Mouse (Mus musculus): ENCODE measurements around the gene Gm45234. TPM values are rescaled to one million over a fixed set of nuclear protein-coding genes. Genes with fewer than 3 reads are reported as not detected.

The Gm45234 gene
- polyA plus RNA-seq, 1 experiment from 2014 or later = not detected

DNA sequence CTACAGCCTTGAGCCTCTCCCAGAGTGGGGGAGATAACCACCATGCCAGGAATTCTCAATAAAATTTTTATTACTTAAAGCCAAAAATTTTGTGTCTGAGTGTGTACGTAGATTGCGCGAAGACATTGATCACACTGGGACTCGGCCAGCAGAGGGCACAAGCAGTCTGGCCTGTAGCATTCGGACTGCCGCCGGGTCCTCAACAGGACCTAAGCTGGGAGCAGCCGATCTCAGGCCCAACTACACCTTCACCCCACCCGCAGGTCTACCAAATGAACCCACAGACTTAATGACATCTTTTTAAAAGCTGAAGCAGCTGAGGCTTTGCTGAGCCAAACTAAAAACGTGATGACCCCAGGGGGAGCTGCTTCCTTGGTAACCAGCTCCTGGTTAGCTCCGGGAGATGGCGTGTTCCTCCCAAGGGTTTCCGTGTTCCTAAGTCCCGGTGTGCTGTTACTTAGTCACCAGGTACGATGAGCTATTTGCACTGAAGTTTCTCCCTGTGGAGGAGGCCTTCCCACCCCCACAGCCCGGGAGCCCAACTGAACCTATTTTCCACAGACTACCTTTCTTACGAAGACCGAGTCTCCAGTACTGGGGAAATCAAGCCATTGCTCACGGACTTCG is 38.8 kb downstream of the Gm45234 start:
- peaks cover 21% of the 10 kb centered on the region for H3K36me3 ChIP-seq
- WGBS = 49% methylated on average over 20 of the region's 20 CpGs
- no peak for ATAC-seq
- H3K4me1 ChIP-seq (replicated peaks) = peaks cover 18% of the 10 kb centered on the region
- H3K4me3 ChIP-seq (replicated peaks) = peak overlapping the region; percentile 42
- no peaks in the 10 kb centered on the region for H3K27me3 ChIP-seq (replicated peaks)
- H3K27ac ChIP-seq = peak overlapping the region; percentile 79
- peak overlapping the region; percentile 52 for H3K9ac ChIP-seq
- no peaks in the 10 kb centered on the region for H3K9me3 ChIP-seq
- H3K4me2 ChIP-seq (replicated peaks) = peak overlapping the region; percentile 44

DNA sequence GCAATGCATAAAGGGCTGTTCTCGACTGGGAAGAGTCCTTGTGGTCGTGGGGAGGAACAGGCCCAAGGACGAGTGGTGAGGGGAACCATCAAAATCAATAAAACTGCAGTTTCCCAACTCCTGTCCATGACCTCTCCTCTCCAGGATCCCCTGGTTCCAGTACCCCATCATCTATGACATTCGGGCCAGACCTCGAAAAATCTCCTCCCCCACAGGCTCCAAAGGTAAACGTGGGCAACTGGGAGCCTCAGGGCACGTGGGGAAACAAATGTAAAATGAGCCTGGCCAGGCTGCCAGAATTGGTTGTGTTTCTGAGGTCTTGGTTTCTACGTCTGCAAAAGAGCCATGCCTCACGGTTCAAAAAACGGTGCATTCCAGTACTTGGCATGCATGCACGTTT is 42.9 kb downstream of the Gm45234 start:
- no peak for ATAC-seq
- no peaks in the 10 kb centered on the region for H3K27me3 ChIP-seq (replicated peaks)
- peak overlapping the region; percentile 86 for H3K27ac ChIP-seq
- peak overlapping the region; percentile 95 for H3K9ac ChIP-seq
- H3K4me3 ChIP-seq (replicated peaks) = peak overlapping the region; percentile 96
- WGBS = 7% methylated on average over 11 of the region's 11 CpGs
- H3K4me2 ChIP-seq (replicated peaks) = peak overlapping the region; percentile 86
- peaks cover 21% of the 10 kb centered on the region for H3K36me3 ChIP-seq
- peaks cover 32% of the 10 kb centered on the region for H3K4me1 ChIP-seq (replicated peaks)
- no peaks in the 10 kb centered on the region for H3K9me3 ChIP-seq

DNA sequence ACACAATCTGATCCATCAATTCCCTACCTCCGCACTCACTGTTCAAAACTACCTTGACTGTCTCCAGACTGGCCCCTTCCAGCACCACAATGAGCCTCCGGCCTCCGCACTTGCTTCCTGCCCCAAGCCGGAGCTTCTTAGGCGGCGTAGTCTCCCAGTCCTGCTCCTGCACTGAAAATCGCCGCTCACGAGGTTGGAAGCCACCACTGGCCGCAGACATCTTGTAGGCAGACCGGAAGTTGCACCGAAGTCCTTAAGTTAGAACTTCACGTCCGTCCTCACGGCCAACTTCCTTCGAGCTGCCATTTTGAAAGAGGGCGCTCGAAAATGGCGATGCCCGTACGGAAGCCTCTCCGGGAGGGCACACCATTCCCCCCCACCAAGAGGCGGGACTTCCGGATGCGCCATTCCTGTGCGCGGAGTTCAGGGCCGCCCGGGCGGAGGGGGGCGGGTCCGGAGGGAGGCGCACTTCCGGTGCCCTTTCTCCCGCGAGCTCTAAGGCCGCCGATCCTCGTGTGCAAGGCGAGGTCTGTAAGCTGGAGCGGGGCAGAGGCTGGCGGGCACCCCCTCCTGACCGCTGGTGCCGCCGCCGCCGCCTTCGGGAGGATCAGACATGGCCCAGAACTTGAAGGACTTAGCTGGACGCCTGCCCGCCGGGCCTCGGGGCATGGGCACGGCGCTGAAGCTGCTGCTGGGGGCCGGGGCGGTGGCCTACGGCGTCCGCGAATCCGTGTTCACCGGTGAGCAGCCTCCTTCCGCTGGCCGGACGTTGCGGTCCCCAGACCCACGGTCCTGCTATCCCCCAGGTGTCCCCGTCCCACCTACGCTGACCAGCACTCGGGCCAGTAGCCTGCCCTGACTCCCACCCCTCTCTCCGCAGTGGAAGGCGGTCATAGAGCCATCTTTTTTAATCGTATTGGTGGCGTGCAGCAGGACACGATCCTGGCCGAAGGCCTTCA is 43.7 kb downstream of the Gm45234 start, which contains the start of the genes Emg1 and Phb2:
Gene Emg1, minus strand, starts transcription at position 355 of the 959 bp plus-strand sequence.
Gene Phb2, plus strand, starts transcription at position 513 of the 959 bp plus-strand sequence.
- Histone ChIP-seq H3K4me2 (replicated peaks) (peak within 1 kb of the TSS; percentile 86), H3K27me3 (replicated peaks) (no peaks in the 10 kb centered on the region), H3K4me1 (replicated peaks) (peaks cover 32% of the 10 kb centered on the region), H3K9me3 (no peaks in the 10 kb centered on the region), H3K9ac (peak within 1 kb of the TSS; percentile 95), H3K36me3 (peaks cover 21% of the 10 kb centered on the region), H3K4me3 (replicated peaks) (peak within 1 kb of the TSS; percentile 96), H3K27ac (peak within 1 kb of the TSS; percentile 88)
- peak; percentile 96 for ATAC-seq
- under 1% methylated on average over 76 of the region's 76 CpGs for WGBS

DNA sequence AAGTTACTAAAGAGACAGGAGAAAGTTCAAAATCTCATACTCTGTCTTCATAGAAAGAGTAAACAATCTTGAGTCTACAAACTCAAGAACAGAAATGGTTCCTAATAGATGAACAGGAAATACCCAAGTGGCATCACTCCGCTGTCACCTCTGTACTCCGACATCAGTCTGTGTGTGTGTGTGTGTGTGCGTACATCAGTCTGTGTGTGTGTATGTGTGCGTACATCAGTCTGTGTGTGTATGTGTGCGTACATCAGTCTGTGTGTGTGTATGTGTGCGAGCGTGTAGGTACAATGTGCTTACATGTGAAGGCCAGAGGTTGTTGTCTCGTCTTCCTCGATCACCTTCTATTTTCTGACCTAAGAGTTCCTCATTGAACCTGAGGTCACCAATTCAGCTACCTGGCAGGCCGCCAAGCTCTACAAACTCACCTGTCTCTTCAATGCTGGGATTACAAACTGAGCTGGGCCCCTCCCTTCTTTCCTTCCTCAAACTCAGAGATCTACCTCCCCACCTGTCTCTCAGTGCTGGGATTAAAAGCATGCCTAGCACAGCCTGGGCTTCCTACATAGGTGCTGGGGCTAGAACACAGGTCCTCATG is 47.4 kb downstream of the Gm45234 start:
- H3K4me3 ChIP-seq (replicated peaks) = no peak overlapping the region
- peaks cover 21% of the 10 kb centered on the region for H3K36me3 ChIP-seq

DNA sequence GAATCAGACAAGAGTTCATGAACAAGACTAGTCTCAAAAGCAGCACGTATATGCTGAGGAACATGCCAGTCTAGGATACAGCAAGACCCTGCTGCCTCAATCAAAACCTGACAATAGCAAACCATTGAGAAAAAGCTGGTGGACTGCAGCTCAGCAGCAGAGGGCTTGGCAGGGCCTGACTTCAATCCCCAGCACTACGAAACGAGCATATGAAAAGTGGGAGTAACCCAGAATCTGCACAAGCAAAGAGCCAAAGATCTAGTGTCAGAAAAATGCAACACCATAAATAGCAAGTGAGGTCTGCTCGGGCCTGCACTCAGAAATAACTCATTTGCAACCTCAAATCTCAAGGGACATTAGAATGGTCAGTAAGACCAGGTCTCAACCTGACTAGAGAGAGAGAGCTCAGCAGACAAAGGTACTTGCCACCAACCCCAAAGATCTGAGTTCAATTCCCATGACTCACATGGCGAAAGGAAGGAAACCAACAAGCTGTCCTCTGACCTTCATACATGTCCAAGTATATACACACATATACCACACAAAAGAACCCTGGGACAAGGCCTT is 49.7 kb downstream of the Gm45234 start:
- Histone ChIP-seq H3K36me3 (peaks cover 36% of the 10 kb centered on the region), H3K27ac (no peak overlapping the region)

More for the DNA sequence above, 47.4 kb downstream of the Gm45234 start:
- no peak for ATAC-seq
- Histone ChIP-seq H3K4me1 (replicated peaks) (peaks cover 19% of the 10 kb centered on the region), H3K27me3 (replicated peaks) (no peaks in the 10 kb centered on the region), H3K4me2 (replicated peaks) (no peak overlapping the region), H3K9ac (no peak overlapping the region), H3K27ac (no peak overlapping the region), H3K9me3 (no peaks in the 10 kb centered on the region)
- WGBS = 83% methylated on average over 10 of the region's 10 CpGs

DNA sequence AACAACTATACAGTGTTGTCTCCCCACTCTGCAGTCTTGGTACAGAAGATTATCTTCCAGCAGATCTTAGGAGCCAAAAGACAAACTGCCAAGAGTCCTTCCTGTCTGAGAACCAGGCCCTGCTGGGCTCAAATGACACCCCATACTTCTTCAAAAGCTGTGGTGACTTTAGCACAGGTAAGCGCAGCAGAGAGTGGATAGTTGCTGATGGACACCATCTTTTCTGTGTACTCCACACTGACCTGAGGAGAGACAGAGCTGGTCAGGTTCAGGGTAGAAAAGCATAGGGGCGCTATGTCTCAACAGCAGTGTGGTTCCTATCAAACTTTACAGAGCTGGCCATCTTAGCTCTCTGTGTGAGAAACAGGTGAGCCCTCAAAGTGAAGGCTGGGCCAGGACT is 51.4 kb downstream of the Gm45234 start:
- 97% methylated on average over 2 of the region's 2 CpGs for WGBS
- Histone ChIP-seq H3K4me3 (replicated peaks) (no peak overlapping the region), H3K27ac (no peak overlapping the region), H3K9ac (no peak overlapping the region), H3K4me2 (replicated peaks) (no peak overlapping the region), H3K4me1 (replicated peaks) (0 out of 2 replicates have a peak, but pooled peaks cover 7% of the 10 kb centered on the region), H3K27me3 (replicated peaks) (no peaks in the 10 kb centered on the region), H3K9me3 (no peaks in the 10 kb centered on the region), H3K36me3 (peaks cover 44% of the 10 kb centered on the region)
- ATAC-seq = no peak

More for the DNA sequence above, 49.7 kb downstream of the Gm45234 start:
- no peak overlapping the region for H3K9ac ChIP-seq
- no peak overlapping the region for H3K4me2 ChIP-seq (replicated peaks)
- WGBS = 79% methylated on average over 5 of the region's 5 CpGs
- no peaks in the 10 kb centered on the region for H3K9me3 ChIP-seq
- ATAC-seq = no peak
- no peaks in the 10 kb centered on the region for H3K27me3 ChIP-seq (replicated peaks)
- peaks cover 14% of the 10 kb centered on the region; the same call in 1 of the 2 replicates for H3K4me1 ChIP-seq (replicated peaks)
- no peak overlapping the region for H3K4me3 ChIP-seq (replicated peaks)

DNA sequence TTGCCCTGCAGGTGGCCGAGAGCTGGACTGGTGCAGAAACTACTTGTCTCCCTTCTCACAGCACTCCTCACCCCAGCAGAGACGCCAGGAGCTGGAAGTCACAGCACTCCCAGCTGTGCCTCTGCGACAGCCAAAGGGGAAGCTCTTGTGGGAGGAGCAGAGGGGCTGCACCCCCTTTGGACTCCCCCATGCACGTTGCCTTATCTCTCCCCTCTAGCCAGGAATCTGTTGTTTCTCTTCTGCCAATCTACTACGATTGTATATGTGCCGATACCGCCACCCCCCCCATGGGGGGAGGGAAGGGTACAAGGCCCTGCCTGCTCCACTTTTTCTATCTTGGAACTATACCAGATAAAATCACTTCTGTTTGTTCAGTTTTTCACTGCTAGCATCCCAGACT is 52.0 kb downstream of the Gm45234 start:
- ATAC-seq = no peak
- WGBS = 58% methylated on average over 7 of the region's 7 CpGs
- peaks cover 49% of the 10 kb centered on the region for H3K36me3 ChIP-seq

DNA sequence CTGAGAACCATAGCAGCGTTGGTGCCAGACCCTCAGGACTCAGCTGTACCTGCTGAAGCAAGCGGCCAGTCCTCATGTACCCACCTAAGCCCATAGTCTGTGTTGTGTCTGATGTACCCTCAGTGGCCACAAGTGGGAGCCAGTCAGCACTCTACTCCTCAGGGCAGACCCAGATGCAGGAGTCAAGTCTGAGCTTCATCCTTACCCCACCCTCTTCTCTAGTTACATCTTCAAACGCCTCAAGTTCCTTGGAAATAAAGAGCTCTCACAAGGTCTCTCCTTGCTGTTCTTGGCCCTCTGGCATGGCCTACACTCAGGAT is 53.1 kb downstream of the Gm45234 start:
- H3K9me3 ChIP-seq = no peaks in the 10 kb centered on the region
- 46% methylated on average over 3 of the region's 3 CpGs for WGBS
- H3K4me1 ChIP-seq (replicated peaks) = 0 out of 2 replicates have a peak, but pooled peaks cover 3% of the 10 kb centered on the region
- no peak overlapping the region for H3K9ac ChIP-seq
- ATAC-seq = peak; percentile 66
- H3K36me3 ChIP-seq = peaks cover 49% of the 10 kb centered on the region
- no peak overlapping the region for H3K27ac ChIP-seq
- no peak overlapping the region for H3K4me2 ChIP-seq (replicated peaks)
- no peaks in the 10 kb centered on the region for H3K27me3 ChIP-seq (replicated peaks)
- H3K4me3 ChIP-seq (replicated peaks) = no peak overlapping the region

More for the DNA sequence above, 52.0 kb downstream of the Gm45234 start:
- Histone ChIP-seq H3K4me2 (replicated peaks) (no peak overlapping the region), H3K27ac (no peak overlapping the region), H3K4me1 (replicated peaks) (0 out of 2 replicates have a peak, but pooled peaks cover 6% of the 10 kb centered on the region), H3K9ac (no peak overlapping the region), H3K9me3 (no peaks in the 10 kb centered on the region), H3K4me3 (replicated peaks) (no peak overlapping the region), H3K27me3 (replicated peaks) (no peaks in the 10 kb centered on the region)

DNA sequence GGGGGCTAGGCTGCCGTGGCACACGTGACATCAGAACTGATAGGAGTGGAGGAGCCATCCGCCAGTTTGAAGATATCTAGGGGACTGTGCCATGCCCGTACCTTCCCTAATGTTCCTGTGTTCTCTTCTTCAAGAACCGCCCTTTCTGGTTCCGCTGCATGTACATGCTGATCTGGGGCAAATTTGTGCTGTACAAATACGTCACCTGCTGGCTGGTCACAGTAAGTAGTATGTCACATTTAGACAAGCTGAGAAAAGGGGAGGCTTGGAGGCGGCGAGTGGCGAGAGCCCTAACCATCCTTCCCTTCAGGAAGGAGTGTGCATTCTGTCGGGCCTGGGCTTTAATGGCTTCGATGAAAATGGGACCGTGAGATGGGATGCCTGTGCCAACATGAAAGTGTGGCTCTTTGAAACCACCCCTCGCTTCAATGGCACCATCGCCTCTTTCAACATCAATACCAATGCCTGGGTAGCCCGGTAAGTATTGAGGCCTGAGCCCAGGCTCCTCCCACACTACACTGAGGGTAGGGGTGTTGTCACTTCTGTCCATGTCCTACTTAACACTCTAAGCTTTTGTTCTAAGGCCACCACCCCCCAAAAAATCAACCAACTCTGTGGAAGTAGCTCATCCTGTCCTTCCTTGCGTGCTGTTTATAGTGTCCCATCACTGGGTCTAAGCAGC is 53.6 kb downstream of the Gm45234 start:
- Histone ChIP-seq H3K27ac (0 out of 2 replicates have a peak overlapping the region, but pooled peaks have one; percentile 3), H3K27me3 (replicated peaks) (no peaks in the 10 kb centered on the region), H3K9ac (no peak overlapping the region), H3K4me2 (replicated peaks) (no peak overlapping the region), H3K4me3 (replicated peaks) (no peak overlapping the region), H3K4me1 (replicated peaks) (0 out of 2 replicates have a peak, but pooled peaks cover 3% of the 10 kb centered on the region), H3K9me3 (no peaks in the 10 kb centered on the region), H3K36me3 (peaks cover 49% of the 10 kb centered on the region)
- WGBS = 90% methylated on average over 17 of the region's 17 CpGs
- ATAC-seq = peak; percentile 16

DNA sequence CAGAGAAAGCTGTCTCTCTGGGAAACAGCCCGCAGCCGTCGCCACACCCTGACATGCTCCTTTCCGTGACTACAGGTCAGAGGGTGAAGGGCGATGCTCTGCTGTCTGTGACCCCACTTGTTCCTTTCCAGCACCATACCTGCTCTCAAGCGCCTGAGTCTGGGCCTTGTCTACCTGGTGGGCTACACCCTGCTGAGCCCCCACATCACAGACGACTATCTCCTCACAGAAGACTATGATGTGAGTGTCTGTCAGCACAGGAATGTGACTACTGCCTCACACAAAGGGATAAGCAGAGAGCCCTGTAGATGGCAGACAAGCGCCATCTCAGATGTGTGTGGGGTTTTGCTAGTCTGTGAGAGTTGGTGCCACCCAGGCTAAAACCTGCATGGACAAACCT is 54.5 kb downstream of the Gm45234 start:
- H3K36me3 ChIP-seq = peaks cover 49% of the 10 kb centered on the region

DNA sequence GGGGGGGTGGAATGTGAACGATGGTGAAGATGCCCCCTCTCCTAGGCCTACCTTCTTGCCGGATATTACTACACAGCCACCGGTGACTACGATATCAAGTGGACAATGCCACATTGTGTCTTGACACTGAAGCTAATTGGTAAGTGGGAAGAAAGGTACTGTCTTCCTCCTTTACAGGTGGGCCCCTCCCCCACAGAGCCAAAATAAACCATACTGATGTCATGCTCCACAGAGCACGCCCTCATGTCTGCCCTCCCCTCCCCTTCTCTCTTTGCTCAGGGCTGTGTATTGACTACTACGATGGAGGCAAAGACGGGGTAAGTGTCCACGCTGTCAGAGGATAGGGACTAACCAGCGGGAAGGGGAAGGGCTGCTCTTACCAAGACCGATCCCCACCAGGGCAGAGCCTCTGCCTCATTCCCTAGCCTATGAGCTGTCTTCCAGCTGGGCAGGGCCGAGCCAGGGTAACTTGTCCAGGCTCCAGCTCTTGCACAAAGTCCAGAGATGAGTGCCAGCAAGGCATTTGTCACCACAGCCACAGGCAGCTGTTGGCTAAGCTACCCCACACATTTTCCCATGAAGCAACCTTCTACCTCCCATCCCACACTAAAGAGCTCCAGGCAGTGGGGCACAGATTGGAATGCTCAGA is 55.7 kb downstream of the Gm45234 start:
- WGBS = 77% methylated on average over 11 of the region's 11 CpGs
- peak; percentile 27; the same call in 1 of the 2 replicates for ATAC-seq
- H3K4me1 ChIP-seq (replicated peaks) = 0 out of 2 replicates have a peak, but pooled peaks cover 3% of the 10 kb centered on the region
- H3K27me3 ChIP-seq (replicated peaks) = no peaks in the 10 kb centered on the region
- H3K27ac ChIP-seq = no peak overlapping the region
- H3K9ac ChIP-seq = no peak overlapping the region
- H3K4me3 ChIP-seq (replicated peaks) = no peak overlapping the region
- no peaks in the 10 kb centered on the region for H3K9me3 ChIP-seq
- no peak overlapping the region for H3K4me2 ChIP-seq (replicated peaks)
- H3K36me3 ChIP-seq = peaks cover 44% of the 10 kb centered on the region

More for the DNA sequence above, 54.5 kb downstream of the Gm45234 start:
- Histone ChIP-seq H3K9me3 (no peaks in the 10 kb centered on the region), H3K4me1 (replicated peaks) (0 out of 2 replicates have a peak, but pooled peaks cover 3% of the 10 kb centered on the region), H3K27ac (no peak overlapping the region), H3K4me2 (replicated peaks) (no peak overlapping the region), H3K9ac (no peak overlapping the region), H3K4me3 (replicated peaks) (no peak overlapping the region), H3K27me3 (replicated peaks) (no peaks in the 10 kb centered on the region)
- peak; percentile 15; the same call in 1 of the 2 replicates for ATAC-seq
- 74% methylated on average over 8 of the region's 8 CpGs for WGBS

All from intestine, embryonic 15.5 days (tissue).